Mouse (Mus musculus) adrenal gland, adult 10 weeks (tissue): ENCODE results near the gene Sult2a3. TPM values are rescaled to one million over a fixed set of nuclear protein-coding genes. Genes with fewer than 3 reads are reported as not detected.

Source experiments
- polyA plus RNA-seq: library from polyadenylated mRNA; stranded (reverse); fragments of 350-450 nt; fragmentation: Illumina TruSeq; extraction: RNeasy Lipid Tissue Mini Kit (QIAGEN cat#74804); gene quantifications from one replicate; pipeline ENCODE4 v1.2.3, GENCODE M21; 2014; ENCODE audit warnings: low read depth, low replicate concordance

Sult2a3 gene
- polyA plus RNA-seq, result not detected

DNA sequence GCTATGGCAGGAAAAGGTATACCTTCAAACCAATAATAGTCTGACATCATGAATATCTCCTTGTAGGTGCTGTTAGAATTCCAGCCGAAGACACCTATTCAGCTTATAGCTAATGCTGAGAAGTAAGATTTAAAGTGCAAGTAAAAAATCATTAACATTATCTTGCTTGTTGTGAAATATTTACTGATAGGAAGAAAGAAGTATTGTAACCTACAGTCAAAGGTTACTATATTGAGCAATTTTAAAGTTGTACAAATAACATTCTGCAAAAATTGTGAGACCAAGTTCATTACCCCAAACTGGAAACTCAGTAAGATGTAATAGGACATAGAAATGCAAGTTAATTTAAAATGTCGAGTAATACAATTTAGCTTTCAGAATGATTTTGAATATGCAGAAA lies at the start of gene Sult2a3:
TSS of gene Sult2a3 (minus strand) at position 101 of the 400 bp plus-strand sequence.

Other genes with a start within 250 kb of the Sult2a3 start
- not detected for gene Sult2a4, start 133.4 kb downstream of the Sult2a3 start, polyA plus RNA-seq
- gene Sult2a6, start 131.8 kb upstream of the Sult2a3 start, polyA plus RNA-seq, result not detected
- gene Obox8, start 210.5 kb upstream of the Sult2a3 start, polyA plus RNA-seq, result not detected